Mouse (Mus musculus) cerebellum, postnatal 36 days (tissue): ENCODE measurements around the gene Tbc1d22b.
"Not testable (repeated sequence)": the region's sequence is repeated elsewhere in the genome, so short reads cannot be mapped to it uniquely, and the experiment has no call there.

Experiments
- DNase-seq, 2 experiments: peaks; one replicate each; pipeline ENCODE4 v3.0.0; 2021 to 2022; ENCODE audit warnings: mixed read lengths in 2 of 2

Tbc1d22b gene

GRCm38 (mm10) chr17:29549543-29550428 is at the start of gene Tbc1d22b, which contains the start of gene Gm17657:
Gene Tbc1d22b, plus strand, starts transcription at chr17:29549785.
Gene Gm17657, minus strand, starts transcription at chr17:29549638.
- peak; percentile 93 to 97 for DNase-seq

DNA sequence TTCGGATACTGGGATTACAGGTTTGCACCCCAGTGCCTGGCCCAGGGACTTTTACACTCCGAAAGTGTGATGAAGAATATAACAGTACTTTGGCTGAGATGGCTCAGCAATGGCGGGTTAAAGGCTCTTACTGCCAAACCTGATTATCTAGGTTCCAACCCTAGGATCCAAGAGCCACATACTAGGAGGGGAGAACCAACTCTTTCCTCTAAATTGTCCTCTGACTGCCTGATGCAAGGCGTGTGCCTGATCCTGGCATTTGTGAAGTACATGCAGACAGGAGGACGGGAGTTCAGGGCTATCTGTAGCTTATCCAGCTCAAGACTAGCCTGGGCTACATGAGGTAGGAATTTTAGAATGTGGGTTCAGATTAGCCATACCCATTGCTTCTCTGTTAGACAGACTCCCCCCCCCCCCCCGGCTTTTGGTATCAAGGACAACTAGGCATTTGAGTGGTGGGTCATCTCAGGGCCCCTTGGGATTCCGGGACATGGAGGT is 49.3 kb upstream of the Tbc1d22b start:
- no peak for DNase-seq

DNA sequence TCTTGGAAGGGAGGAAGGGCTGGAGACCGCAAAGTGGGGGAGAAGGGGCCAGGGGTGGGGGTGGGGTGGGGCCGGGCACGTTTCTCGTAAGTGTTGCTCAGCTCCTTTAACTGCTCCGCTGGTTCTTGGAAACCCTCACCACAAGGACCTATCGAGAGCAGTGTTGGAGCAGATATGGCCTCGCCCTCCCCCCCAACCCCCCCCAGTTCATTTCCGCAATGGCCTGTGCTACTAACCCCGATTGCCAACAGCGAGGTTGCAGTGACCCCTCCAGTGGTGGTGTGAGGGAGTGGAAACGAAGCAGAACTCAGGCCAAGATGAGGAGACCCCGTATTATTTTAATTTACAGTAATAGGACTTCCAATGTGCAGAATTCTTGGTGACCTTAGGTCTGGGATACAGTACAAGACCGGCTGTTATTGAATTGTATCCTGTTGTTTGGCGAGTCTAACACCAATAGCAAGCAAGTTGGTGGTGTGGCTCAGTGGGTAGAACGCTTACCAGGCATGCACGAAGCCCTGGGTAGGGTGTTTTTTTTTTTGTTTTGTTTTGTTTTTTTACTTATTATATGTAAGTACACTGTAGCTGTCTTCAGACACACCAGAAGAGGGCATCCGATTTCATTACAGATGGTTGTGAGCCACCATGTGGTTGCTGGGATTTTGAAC is 48.6 kb upstream of the Tbc1d22b start:
- DNase-seq: no peak

GRCm38 (mm10) chr17:29502005-29502668 is 47.4 kb upstream of the Tbc1d22b start:
- DNase-seq: no peak

DNA sequence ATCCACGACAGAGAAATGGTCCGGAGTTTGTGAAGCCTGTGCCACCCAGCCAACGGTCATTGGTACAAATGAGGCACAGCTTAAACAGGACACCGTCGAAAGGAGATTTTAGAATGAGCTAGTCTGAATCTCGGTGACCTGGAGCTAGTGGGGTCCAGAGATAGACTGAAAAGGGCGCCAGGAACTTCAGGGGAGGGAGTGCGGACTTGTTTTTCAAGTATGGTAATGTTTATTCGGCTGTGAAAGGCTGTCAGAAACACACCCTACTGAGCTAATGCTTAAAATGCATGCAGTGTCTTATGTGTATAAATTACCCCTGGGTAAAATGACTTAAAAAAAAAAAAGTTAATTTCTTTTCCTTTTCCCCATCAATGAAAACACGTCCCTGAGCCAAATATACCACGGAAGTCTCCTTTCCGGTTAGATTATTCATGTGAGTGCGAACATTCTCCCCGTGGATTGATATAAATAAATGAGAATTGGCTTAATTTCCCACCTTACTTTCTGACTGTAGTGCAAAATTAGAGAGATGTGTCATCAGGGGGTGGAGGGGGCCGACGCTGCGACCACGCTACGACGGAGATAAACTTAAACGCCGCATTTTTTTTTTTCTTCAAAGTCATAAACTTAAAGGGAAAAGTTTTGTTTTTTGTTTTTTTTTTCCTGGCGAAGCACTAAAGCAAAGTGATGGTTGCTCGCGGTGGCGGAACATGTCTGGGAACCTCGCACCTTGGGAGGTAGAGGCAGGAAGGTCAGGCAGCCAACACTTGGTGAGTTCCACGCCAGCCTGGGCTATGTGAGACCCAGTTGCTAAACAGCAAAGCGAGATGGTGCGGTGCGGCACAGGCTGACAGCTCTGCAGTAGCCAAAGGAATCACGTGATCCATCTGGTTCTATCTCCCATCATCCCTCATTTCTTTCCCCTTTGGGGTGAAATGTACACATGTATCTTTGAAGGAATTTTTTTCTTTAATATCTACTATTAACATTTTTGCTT is 46.6 kb upstream of the Tbc1d22b start:
- DNase-seq: no peak

GRCm38 (mm10) chr17:29503700-29504099 is 45.9 kb upstream of the Tbc1d22b start:
- no peak for DNase-seq

DNA sequence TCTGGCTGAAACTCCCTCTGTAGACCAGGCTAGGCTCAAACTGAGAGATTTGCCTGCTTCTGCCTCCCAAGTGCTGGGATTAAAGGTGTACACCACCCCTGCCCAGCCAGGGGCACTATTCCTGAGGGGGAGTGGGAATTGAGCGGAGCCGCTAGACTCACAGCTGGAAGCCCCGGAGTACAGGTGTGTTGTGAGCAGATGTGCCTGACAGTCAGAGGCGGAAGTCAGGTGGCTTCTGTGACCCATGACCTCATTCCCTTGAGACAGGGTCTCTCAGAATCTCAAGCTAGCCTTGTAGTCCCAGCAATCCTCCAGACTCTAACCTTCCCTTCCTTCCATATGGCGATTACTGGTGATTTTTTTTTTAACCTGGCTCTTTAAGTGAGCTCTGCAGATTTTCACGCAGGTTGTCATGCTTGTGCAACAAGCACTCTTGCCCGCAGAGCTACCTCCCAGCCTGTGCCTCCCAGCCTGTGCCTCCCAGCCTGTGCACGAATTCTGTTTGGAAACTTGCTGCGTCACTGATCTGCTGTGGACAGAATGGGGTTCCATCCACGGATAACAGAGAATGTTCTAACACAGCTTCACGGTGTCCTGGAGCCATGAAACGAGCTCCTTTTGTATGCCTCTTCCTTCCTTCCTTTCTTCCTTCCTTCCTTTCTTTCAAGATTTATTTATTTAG is 40.5 kb upstream of the Tbc1d22b start:
- no peak for DNase-seq

DNA sequence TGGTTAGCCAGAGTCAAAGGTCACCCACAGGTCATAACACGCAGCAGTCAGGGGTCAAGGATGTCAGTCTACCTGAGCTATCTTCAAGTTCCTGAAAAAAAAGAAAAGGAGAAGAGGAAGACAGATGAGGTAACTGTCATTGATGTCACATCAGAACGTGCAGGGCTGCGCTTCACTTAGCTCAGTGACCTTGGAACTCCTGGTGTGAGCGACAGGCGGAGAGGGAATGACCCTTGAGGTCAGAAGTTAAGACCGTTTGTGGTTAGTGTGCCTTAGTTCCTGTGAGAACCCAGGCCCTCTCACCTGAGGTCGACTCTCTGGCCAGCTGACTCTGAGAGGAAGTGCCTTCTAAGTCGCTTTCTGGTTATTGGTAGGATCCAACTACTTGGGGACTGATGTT is 38.9 kb upstream of the Tbc1d22b start:
- no peak for DNase-seq

GRCm38 (mm10) chr17:29513044-29513730 is 36.4 kb upstream of the Tbc1d22b start:
- peak; percentile 20 to 23 for DNase-seq

GRCm38 (mm10) chr17:29514435-29514834 is 35.1 kb upstream of the Tbc1d22b start:
- peak; percentile 79 to 90 for DNase-seq

- not testable (repeated sequence) for DNase-seq
These were observed 30.9 kb upstream of the Tbc1d22b start for GRCm38 (mm10) chr17:29518665-29519064.

DNA sequence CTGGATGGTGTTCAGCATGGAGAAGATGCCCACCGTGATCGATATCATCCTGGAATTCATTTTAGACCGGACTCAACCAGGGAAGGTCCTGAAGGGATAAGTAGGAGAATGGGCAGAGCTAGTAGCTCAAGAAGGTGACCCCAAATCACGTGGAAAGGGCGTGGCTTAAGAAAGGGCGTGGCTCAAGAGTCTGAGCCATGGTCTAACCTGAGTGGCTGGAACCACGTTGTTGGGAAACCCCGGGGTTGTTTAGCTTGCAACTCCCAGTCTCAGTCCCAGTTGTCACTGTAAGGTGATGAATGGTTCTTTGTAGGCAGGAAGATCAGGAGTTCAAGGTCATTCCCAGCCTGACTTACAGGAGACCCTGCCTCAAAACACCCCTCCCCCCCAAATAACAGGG is 29.9 kb upstream of the Tbc1d22b start:
- DNase-seq: no peak

- DNase-seq: no peak
These were observed 24.0 kb upstream of the Tbc1d22b start for GRCm38 (mm10) chr17:29525613-29526012.

- no peak for DNase-seq
These were observed 20.9 kb upstream of the Tbc1d22b start for GRCm38 (mm10) chr17:29528568-29529187.

- DNase-seq: no peak
These were observed 19.1 kb upstream of the Tbc1d22b start for GRCm38 (mm10) chr17:29530508-29530907.

- no peak for DNase-seq
These were observed 18.3 kb upstream of the Tbc1d22b start for GRCm38 (mm10) chr17:29531278-29531677.

- no peak for DNase-seq
These were observed 17.7 kb upstream of the Tbc1d22b start for GRCm38 (mm10) chr17:29531757-29532384.

DNA sequence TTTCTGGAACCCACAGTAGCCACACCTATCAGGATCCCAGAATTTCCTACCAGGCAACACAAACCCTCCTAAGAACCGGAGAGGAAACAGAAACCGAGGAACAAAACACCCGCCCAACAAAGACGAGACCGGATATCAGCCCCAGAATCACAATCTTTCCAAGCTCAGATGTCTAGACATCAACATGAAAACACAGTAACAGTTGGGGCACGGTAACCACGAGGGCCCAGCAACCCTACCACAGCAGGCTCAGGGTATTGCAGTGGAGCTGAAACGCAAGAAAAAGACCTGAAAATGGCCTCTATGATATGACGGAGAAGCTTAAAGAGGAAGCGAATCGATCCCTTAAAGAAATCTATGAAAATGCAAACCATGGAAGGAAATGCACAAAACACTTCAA is 15.7 kb upstream of the Tbc1d22b start:
- DNase-seq: no peak

GRCm38 (mm10) chr17:29540426-29540825 is 9.2 kb upstream of the Tbc1d22b start:
- DNase-seq: no peak

- peak; percentile 56 to 59 for DNase-seq
These were observed 8.2 kb upstream of the Tbc1d22b start for GRCm38 (mm10) chr17:29541419-29541818.
